Mouse (Mus musculus): ENCODE data around the gene Odf3.
"Not testable (repeated sequence)": the region's sequence is repeated elsewhere in the genome, so short reads cannot be mapped to it uniquely, and the experiment has no call there.

Gene Odf3

GRCm38 (mm10) chr7:140881696-140882468, 34.3 kb downstream of the Odf3 start, which contains the start of the genes Psmd13 and Sirt3:
TSS of gene Psmd13 (plus strand) at chr7:140881968.
TSS of gene Sirt3 (minus strand) at chr7:140882309.
- peak; percentile 89 for DNase-seq (ENCODE audit: low read depth, low spot score)

DNA sequence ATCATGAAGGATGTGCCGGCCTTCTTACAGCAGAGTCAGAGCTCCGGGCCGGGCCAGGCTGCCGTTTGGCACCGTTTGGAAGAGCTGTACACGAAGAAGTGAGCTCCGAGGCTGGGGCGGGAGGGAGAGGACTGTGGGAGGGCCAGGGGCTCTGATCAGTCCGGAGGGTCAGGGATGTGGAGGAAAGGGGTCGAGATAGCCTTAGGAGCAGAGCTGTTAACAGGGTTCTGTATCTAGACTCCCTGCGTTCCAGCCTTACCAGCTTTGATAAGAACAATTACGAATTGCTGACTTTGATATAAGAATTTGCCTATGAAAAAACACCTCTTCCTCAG, 34.8 kb downstream of the Odf3 start:
- DNase-seq (ENCODE audit: low read depth, low spot score): no peak

- DNase-seq (ENCODE audit: low read depth, low spot score): not testable (repeated sequence)
Observed at GRCm38 (mm10) chr7:140890636-140891035, 43.0 kb downstream of the Odf3 start.

- DNase-seq (ENCODE audit: low read depth, low spot score): no peak
Observed at GRCm38 (mm10) chr7:140894031-140894430, 46.4 kb downstream of the Odf3 start.

- no peak for DNase-seq (ENCODE audit: low read depth, low spot score)
Observed at GRCm38 (mm10) chr7:140894611-140895010, 47.0 kb downstream of the Odf3 start.

DNA sequence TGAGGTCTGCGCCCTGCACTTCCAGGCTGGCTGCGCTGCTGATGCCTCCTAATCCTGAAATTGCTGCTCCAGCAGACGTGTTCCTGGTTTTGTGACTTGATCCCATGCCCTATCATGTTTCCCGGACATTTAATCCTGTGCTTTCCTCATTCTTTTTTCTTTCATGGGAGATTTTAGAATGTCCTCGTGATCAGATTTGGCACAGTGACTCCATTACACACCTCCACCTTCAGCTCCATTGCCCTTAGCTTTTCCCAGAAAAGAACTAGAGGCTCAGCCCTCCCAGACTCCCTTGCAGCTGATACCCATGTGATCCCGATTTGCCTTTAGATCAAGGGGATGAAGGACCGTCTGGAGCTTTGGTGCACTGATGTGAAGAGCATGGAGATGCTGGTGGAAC, 50.3 kb downstream of the Odf3 start:
- DNase-seq (ENCODE audit: low read depth, low spot score): no peak

- no peak for DNase-seq (ENCODE audit: low read depth, low spot score)
Observed at GRCm38 (mm10) chr7:140899121-140899520, 51.5 kb downstream of the Odf3 start.

GRCm38 (mm10) chr7:140900220-140900619, 52.6 kb downstream of the Odf3 start, which contains the start of gene Cox8b:
TSS of gene Cox8b (minus strand) at chr7:140900446.
- DNase-seq (ENCODE audit: low read depth, low spot score): no peak

Data from embryo, embryonic 11.5 days (tissue).